Mouse (Mus musculus): ENCODE data around the gene Gatad2a. TPM values are rescaled to one million over a fixed set of nuclear protein-coding genes. Genes with fewer than 3 reads are reported as not detected.

Gene Gatad2a
- polyA plus RNA-seq, 1 experiment from 2014 or later: 28.1 TPM

DNA sequence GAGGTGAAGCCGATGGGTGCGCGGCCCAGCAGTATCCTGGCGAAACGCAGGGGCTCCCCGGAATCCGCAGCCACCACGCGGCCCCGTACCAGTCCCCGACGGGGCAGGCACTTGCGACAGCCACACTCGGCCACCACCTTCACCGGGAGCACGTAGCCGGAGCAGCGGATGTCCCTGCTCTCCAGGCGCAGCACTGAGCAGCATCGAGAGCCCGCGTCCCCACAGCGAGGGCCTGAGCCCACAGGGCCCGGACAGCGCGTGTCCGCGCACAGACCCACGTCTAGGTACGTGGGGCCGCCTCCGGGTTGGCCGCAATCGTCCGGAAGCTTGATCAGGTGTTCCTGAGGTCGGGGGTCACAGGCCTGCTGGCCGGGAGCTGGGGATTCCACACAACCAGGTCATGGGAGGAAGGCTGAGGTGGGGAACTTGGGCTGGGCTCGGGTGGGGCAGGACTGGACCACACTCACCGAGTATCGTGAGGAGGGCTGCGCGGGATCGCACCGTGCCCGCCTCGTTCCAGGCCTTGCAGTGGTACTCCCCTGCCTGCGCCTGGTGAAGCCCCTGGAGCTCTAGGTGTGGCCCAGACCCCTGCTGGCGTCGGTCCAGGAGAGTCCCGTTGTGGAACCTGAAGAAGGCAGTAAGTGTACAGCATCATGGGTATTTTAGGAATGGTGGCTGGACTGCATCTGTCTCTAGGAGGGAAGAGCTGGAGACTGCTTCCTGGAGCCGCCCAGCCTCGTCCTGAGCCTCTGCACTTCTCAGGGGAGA lies 113.2 kb downstream of the Gatad2a start:
- no peak overlapping the region for H3K9ac ChIP-seq (replicated peaks; ENCODE audit: low read length)
- no peaks in the 10 kb centered on the region for H3K9me3 ChIP-seq (ENCODE audit: control insufficient read depth, low read length)
- peaks cover 90% of the 10 kb centered on the region for H3K27me3 ChIP-seq (ENCODE audit: control insufficient read depth, insufficient read depth, low read length)
- H3K4me1 ChIP-seq (ENCODE audit: control insufficient read depth, insufficient read depth, low read length): peaks cover 7% of the 10 kb centered on the region; the same call in 1 of the 2 replicates
- ATAC-seq (ENCODE audit: low FRiP score, low TSS enrichment) (no peak), DNase-seq (no peak)
- H3K4me2 ChIP-seq (ENCODE audit: low read length): peak overlapping the region; percentile 53
- H3K36me3 ChIP-seq (ENCODE audit: control insufficient read depth, insufficient read depth, low read length): no peaks in the 10 kb centered on the region
- WGBS: 14% methylated on average over 52 of the region's 52 CpGs
- H3K27ac ChIP-seq (replicated peaks; ENCODE audit: low read depth, low read length): no peak overlapping the region
- H3K4me3 ChIP-seq (replicated peaks; ENCODE audit: low read depth, low read length): peak overlapping the region; percentile 38

DNA sequence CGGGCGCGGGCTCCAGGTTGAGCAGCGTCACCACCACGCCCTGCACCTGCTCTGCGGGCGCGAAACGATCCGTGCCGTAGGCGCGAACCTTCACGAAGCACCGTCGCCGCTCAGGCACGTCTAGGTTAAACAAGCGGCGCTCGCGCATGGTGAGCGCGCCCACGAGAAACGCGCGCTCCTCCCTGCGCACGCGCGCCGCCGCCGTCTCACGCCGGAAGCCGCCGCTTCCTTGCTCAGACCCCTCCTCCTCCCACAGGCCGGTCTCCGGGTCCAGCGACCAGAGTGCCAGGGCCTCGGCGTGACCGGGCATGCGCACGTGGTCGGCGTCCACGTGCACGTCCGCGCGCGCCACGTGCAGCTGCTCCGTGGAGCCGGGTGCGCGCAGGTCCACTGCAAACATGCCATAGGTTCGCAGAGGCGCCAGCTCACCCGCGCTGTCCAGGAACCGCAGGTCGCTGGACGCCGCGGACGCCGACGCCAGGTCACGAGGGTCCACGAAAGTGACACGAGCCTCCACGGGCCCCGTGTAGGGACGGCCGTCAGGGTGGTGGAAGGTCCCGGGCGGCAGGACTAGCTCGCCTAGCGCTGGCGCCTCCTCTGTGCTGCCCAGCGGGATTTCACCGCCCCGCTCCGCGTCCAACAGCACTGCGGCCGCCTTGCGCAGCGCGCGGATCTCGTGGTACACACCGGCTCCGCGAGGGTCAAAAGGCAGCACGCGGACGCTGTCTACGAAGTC lies 114.0 kb downstream of the Gatad2a start:
- no peaks in the 10 kb centered on the region for H3K36me3 ChIP-seq (ENCODE audit: control insufficient read depth, insufficient read depth, low read length)
- H3K4me1 ChIP-seq (ENCODE audit: control insufficient read depth, insufficient read depth, low read length): no peaks in the 10 kb centered on the region
- H3K4me3 ChIP-seq (replicated peaks; ENCODE audit: low read depth, low read length): peak overlapping the region; percentile 38
- H3K27me3 ChIP-seq (ENCODE audit: control insufficient read depth, insufficient read depth, low read length): peaks cover 82% of the 10 kb centered on the region
- H3K9me3 ChIP-seq (ENCODE audit: control insufficient read depth, low read length): no peaks in the 10 kb centered on the region
- ATAC-seq (ENCODE audit: low FRiP score, low TSS enrichment): peak; percentile 59
- 6% methylated on average over 103 of the region's 103 CpGs for WGBS
- H3K27ac ChIP-seq (replicated peaks; ENCODE audit: low read depth, low read length): no peak overlapping the region
- H3K9ac ChIP-seq (replicated peaks; ENCODE audit: low read length): no peak overlapping the region; the same call in 1 of the 2 replicates
- DNase-seq: peak; percentile 87
- peak overlapping the region; percentile 53 for H3K4me2 ChIP-seq (ENCODE audit: low read length)

- H3K27ac ChIP-seq (replicated peaks; ENCODE audit: low read depth, low read length): no peak overlapping the region
- H3K4me1 ChIP-seq (ENCODE audit: control insufficient read depth, insufficient read depth, low read length): no peaks in the 10 kb centered on the region
- no peaks in the 10 kb centered on the region for H3K9me3 ChIP-seq (ENCODE audit: control insufficient read depth, low read length)
- ATAC-seq (ENCODE audit: low FRiP score, low TSS enrichment): no peak; the same call in 1 of the 2 replicates
- no peak overlapping the region; the same call in 1 of the 2 replicates for H3K9ac ChIP-seq (replicated peaks; ENCODE audit: low read length)
- no peaks in the 10 kb centered on the region for H3K36me3 ChIP-seq (ENCODE audit: control insufficient read depth, insufficient read depth, low read length)
- peak overlapping the region; percentile 38 for H3K4me3 ChIP-seq (replicated peaks; ENCODE audit: low read depth, low read length)
- H3K4me2 ChIP-seq (ENCODE audit: low read length): peak overlapping the region; percentile 53
- peaks cover 74% of the 10 kb centered on the region for H3K27me3 ChIP-seq (ENCODE audit: control insufficient read depth, insufficient read depth, low read length)
- DNase-seq: peak; percentile 30
- WGBS: 18% methylated on average over 79 of the region's 79 CpGs
Measured at GRCm38 (mm10) chr8:69881261-69881865, 114.8 kb downstream of the Gatad2a start.

GRCm38 (mm10) chr8:69880841-69881240 lies 115.3 kb downstream of the Gatad2a start:
- Histone ChIP-seq H3K4me3 (replicated peaks; ENCODE audit: low read depth, low read length) (peak overlapping the region; percentile 38), H3K4me1 (ENCODE audit: control insufficient read depth, insufficient read depth, low read length) (no peaks in the 10 kb centered on the region), H3K27ac (replicated peaks; ENCODE audit: low read depth, low read length) (no peak overlapping the region), H3K27me3 (ENCODE audit: control insufficient read depth, insufficient read depth, low read length) (peaks cover 68% of the 10 kb centered on the region), H3K4me2 (ENCODE audit: low read length) (peak overlapping the region; percentile 53), H3K9ac (replicated peaks; ENCODE audit: low read length) (no peak overlapping the region), H3K36me3 (ENCODE audit: control insufficient read depth, insufficient read depth, low read length) (no peaks in the 10 kb centered on the region), H3K9me3 (ENCODE audit: control insufficient read depth, low read length) (no peaks in the 10 kb centered on the region)
- whole genome bisulfite sequencing: 13% methylated on average over 37 of the region's 37 CpGs
- ATAC-seq (ENCODE audit: low FRiP score, low TSS enrichment) (no peak), DNase-seq (no peak)

DNA sequence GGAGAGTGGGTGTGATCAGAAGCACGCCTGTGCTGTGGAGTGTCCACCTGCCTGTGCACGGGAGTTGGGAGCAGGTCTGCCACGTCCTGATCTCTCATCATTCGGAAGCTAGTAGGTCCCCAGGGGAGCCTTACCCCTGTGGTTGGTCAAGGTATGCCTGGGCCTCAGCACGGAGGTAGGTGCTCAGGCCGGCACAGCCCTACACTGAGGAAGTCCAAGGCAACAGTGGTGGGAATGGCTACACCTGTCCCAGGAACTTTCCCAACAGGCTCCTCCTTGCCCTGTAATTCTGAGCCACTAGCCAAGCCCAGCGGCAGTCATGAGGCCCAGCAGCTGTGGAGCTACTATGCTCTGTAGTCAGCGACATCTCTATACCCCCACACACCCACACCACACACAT lies 116.5 kb downstream of the Gatad2a start:
- Histone ChIP-seq H3K9ac (replicated peaks; ENCODE audit: low read length) (no peak overlapping the region), H3K9me3 (ENCODE audit: control insufficient read depth, low read length) (no peaks in the 10 kb centered on the region), H3K27ac (replicated peaks; ENCODE audit: low read depth, low read length) (no peak overlapping the region), H3K36me3 (ENCODE audit: control insufficient read depth, insufficient read depth, low read length) (no peaks in the 10 kb centered on the region), H3K4me3 (replicated peaks; ENCODE audit: low read depth, low read length) (no peak overlapping the region), H3K4me2 (ENCODE audit: low read length) (no peak overlapping the region), H3K4me1 (ENCODE audit: control insufficient read depth, insufficient read depth, low read length) (no peaks in the 10 kb centered on the region), H3K27me3 (ENCODE audit: control insufficient read depth, insufficient read depth, low read length) (peaks cover 57% of the 10 kb centered on the region)
- ATAC-seq (ENCODE audit: low FRiP score, low TSS enrichment): no peak
- WGBS: 52% methylated on average over 8 of the region's 8 CpGs
- DNase-seq: no peak

DNA sequence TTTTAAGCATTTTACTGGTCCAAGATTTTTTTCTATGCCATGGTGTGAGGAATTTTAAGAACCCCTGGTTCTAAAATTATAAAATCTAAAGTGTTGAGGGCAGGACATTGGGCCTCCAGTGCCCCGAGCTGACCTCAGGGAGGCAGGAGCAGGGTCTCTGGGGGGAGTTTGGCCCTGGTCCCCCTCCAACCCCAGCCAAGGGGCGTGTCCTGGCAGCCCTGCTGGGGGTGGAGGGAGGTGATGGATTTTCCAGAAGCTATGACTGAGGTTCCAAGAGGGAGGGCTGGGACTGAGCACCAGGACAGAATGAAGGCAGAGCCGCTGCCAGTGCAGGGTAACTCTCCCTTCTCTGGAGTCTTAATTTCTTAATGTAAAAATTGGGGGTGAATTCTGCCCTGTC lies 118.2 kb downstream of the Gatad2a start:
- H3K4me2 ChIP-seq (ENCODE audit: low read length): no peak overlapping the region
- H3K4me3 ChIP-seq (replicated peaks; ENCODE audit: low read depth, low read length): no peak overlapping the region
- ATAC-seq (ENCODE audit: low FRiP score, low TSS enrichment): no peak
- no peak overlapping the region for H3K27ac ChIP-seq (replicated peaks; ENCODE audit: low read depth, low read length)
- no peaks in the 10 kb centered on the region for H3K9me3 ChIP-seq (ENCODE audit: control insufficient read depth, low read length)
- peaks cover 40% of the 10 kb centered on the region for H3K27me3 ChIP-seq (ENCODE audit: control insufficient read depth, insufficient read depth, low read length)
- H3K9ac ChIP-seq (replicated peaks; ENCODE audit: low read length): no peak overlapping the region; the same call in 1 of the 2 replicates
- no peaks in the 10 kb centered on the region for H3K4me1 ChIP-seq (ENCODE audit: control insufficient read depth, insufficient read depth, low read length)
- no peak for DNase-seq
- 0 out of 2 replicates have a peak, but pooled peaks cover 3% of the 10 kb centered on the region for H3K36me3 ChIP-seq (ENCODE audit: control insufficient read depth, insufficient read depth, low read length)
- 52% methylated on average over 3 of the region's 3 CpGs for WGBS

DNA sequence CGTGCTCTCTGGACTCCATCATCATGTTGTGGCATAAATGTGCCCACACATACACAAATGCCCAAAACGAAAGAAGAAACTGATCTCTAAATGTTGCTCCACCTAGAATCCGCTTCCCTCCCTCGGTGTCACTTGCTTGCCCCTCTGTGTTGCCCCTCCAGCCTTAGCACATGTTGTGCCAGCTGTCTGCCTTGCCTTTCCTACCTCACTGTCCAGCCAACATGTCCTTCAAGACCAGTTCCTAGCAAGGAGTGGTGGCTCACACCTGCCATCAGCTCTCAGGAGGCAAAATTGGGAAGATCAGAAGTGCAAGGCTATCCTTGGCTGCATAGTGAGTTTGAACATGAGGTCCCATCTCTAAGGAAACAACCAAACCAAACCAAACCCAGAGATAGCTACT lies 118.8 kb downstream of the Gatad2a start:
- H3K9me3 ChIP-seq (ENCODE audit: control insufficient read depth, low read length): no peaks in the 10 kb centered on the region
- 85% methylated on average over 4 of the region's 4 CpGs for WGBS
- H3K27me3 ChIP-seq (ENCODE audit: control insufficient read depth, insufficient read depth, low read length): peaks cover 34% of the 10 kb centered on the region
- DNase-seq (no peak), ATAC-seq (ENCODE audit: low FRiP score, low TSS enrichment) (no peak)
- H3K4me2 ChIP-seq (ENCODE audit: low read length): no peak overlapping the region
- H3K27ac ChIP-seq (replicated peaks; ENCODE audit: low read depth, low read length): no peak overlapping the region
- no peak overlapping the region for H3K4me3 ChIP-seq (replicated peaks; ENCODE audit: low read depth, low read length)
- H3K36me3 ChIP-seq (ENCODE audit: control insufficient read depth, insufficient read depth, low read length): peaks cover 4% of the 10 kb centered on the region; the same call in 1 of the 2 replicates
- H3K4me1 ChIP-seq (ENCODE audit: control insufficient read depth, insufficient read depth, low read length): no peaks in the 10 kb centered on the region
- H3K9ac ChIP-seq (replicated peaks; ENCODE audit: low read length): no peak overlapping the region; the same call in 1 of the 2 replicates

- Histone ChIP-seq H3K27me3 (ENCODE audit: control insufficient read depth, insufficient read depth, low read length) (peaks cover 30% of the 10 kb centered on the region), H3K9me3 (ENCODE audit: control insufficient read depth, low read length) (no peaks in the 10 kb centered on the region), H3K36me3 (ENCODE audit: control insufficient read depth, insufficient read depth, low read length) (peaks cover 8% of the 10 kb centered on the region; the same call in 1 of the 2 replicates), H3K4me1 (ENCODE audit: control insufficient read depth, insufficient read depth, low read length) (no peaks in the 10 kb centered on the region), H3K9ac (replicated peaks; ENCODE audit: low read length) (no peak overlapping the region), H3K27ac (replicated peaks; ENCODE audit: low read depth, low read length) (no peak overlapping the region), H3K4me2 (ENCODE audit: low read length) (no peak overlapping the region), H3K4me3 (replicated peaks; ENCODE audit: low read depth, low read length) (no peak overlapping the region)
- no peak for DNase-seq
- no peak for ATAC-seq (ENCODE audit: low FRiP score, low TSS enrichment)
- WGBS: 71% methylated on average over 10 of the region's 10 CpGs
Measured at GRCm38 (mm10) chr8:69876967-69877366, 119.2 kb downstream of the Gatad2a start.

All from midbrain, embryonic 14.5 days (tissue).